Mouse (Mus musculus): ENCODE measurements at regions not wholly inside any gene's neighbourhood (a gene's known extent, or its start where the extent isn't known, plus 50 kb on each side); places are given as distances from the start of the nearest gene placed in this dataset.

GRCm38 (mm10) chr9:47129101-47129500 lies 130.6 kb downstream of the Gm4791 start:
- in situ Hi-C loops (cut with MboI, MseI), result no loop called here

- in situ Hi-C loops (cut with MboI, MseI), result no loop called here
Measured at GRCm38 (mm10) chr9:47133454-47133853, 134.9 kb downstream of the Gm4791 start.

- in situ Hi-C loops (cut with MboI, MseI), result no loop called here
Measured at GRCm38 (mm10) chr9:47133873-47134272, 135.3 kb downstream of the Gm4791 start.

GRCm38 (mm10) chr9:47134479-47134878 lies 135.9 kb downstream of the Gm4791 start:
- in situ Hi-C loops (cut with MboI, MseI), result no loop called here

DNA sequence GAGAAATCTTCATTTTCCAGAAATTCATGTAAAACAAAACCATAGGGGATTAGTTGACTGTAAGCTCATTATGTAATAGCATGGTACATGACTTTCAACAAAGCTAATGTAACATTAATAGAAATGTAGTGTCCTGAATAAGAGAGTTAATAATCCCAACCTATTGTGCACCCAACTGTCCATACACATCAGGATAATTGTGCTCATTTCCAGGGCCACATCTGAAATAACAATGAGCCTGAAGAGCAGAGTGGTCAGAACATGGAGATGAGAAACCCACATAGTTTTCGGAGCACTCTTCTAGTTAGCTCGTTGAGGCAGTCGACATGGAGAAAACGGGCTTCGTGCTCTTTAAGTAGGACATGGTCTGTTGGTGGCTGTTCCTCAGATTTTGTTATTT lies 138.1 kb downstream of the Gm4791 start:
- in situ Hi-C loops (cut with MboI, MseI), result no loop called here

DNA sequence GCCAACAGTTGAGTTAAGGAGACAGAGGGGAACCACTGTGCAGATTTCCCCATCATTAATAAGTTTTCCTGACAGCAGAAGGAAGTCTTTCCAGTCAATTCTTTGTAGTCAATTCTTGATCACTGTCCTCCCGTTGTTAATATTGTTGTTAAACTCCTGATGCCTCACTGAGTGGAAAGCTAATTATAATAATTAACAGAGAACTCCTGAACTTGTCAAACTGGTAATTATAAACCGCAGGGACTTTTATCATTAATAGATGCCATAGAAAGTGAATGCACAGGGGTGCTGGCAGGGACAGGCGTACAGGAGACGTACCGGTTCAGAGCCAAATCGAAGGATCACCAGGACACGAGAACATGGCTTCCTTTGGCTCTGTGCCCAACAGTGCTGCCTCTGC lies 154.9 kb downstream of the Gm4791 start:
- in situ Hi-C loops (cut with MboI, MseI), result no loop called here

- in situ Hi-C loops (cut with MboI, MseI), result no loop called here
Measured at GRCm38 (mm10) chr9:47165480-47166131, 167.1 kb downstream of the Gm4791 start.

DNA sequence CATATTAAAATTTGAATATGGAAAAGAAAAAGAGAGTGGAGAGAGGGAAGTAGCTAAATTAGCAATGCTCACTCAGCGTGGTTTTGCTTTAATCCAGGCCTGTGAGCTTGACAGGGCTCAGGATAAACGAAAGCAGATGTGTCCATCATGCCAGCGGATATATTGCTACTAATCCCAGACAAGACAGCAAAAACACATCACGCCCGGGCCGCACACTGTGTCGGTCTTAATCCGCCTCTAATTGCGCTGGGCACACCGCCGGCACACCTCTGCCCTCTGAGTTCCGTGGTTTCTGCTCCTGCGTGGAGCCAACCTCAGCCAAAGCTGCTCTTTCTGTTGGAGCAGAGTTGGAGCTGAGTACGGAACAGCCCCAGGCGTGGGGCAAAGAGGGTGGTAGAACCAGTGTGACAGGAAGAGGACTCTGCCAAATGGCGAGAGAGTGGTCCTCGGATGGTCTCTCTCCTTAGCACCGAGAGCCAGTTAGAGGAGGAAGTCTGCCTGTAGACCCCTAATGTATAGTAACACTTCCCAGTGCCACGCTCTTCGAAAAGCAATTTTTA lies 169.2 kb downstream of the Gm4791 start:
- in situ Hi-C loops (cut with MboI, MseI), result no loop called here

DNA sequence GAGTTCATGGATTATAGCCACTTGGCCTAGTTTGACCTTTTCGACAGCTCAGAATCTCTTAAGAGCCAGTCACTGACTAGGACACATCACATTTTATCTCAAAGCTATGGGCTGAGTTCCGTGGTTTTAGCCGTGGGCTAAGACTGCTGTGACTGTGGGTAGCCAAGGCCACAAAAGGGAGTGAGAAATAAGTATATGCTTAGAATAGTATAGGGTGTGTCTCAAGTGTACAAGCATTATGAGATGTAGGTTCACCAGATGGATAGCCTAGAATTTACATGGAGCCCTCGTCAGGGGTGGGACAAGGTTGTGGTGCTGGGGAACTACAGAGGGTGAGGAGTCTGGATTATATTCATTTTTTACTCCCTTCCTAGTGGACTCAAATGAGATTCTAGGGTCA lies 177.5 kb downstream of the Gm4791 start:
- in situ Hi-C loops (cut with MboI, MseI), result no loop called here

DNA sequence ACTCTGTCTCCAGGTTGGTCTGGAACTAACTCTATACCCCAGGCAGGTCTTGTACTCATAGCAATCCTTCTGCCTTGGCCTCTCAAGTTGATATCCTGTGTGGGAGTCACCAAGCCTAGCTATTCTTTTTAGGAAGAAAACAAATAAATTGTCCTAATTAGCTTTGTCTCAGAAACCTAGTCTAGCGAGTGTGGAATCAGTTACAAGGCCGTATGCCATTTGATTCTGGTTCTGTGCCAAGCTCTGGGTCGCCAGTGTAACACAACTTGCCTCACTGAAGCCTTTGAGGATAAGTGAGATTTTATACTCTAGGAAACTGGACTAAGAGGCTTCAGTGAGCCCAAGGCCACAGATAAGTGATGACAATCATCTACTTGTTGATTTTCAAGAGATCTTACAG lies 219.6 kb downstream of the Gm4791 start:
- in situ Hi-C loops (cut with MboI, MseI), result no loop called here

DNA sequence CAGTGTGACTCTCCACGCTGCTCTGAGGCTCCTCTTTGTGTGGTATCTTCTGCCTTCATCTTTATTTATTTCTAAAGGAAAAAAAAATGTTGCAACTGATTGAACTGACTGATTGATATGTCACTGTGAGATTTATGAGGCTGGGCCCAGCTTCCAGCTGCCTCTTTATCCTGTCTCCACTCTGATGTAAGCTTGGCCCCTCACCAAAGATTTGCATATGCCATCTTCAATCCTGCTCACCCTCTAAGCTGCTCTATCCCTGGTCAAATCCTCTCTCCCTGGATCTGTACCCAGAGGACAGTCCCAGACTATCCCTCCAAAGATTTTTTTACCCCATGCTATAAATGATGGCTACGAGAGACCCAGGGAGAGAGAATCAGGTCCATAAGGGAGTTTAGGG lies 225.0 kb downstream of the Gm4791 start:
- in situ Hi-C loops (cut with MboI, MseI), result no loop called here

DNA sequence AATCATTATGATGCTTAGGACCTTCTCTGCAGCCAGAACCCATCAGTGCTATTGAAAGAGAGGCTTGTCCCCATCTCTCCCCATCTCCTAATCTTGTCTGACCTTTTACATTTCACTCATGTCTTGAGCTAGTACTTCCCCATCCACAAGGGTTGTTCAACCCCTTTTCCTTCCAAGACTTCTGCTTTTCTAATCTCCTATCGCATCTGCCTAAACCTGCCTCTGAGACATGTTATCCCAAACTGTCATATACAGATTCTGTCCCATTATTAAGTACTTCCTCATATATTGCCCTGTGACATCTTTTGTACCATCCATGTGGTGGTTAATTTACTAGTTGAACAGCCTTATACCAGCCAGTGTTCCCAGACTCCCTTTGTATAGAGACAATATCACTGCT lies 225.7 kb downstream of the Gm4791 start:
- in situ Hi-C loops (cut with MboI, MseI), result no loop called here

GRCm38 (mm10) chr9:47226476-47227271 lies 228.1 kb downstream of the Gm4791 start:
- in situ Hi-C loops (cut with MboI, MseI), result no loop called here

GRCm38 (mm10) chr9:47227298-47227697 lies 228.8 kb downstream of the Gm4791 start:
- in situ Hi-C loops (cut with MboI, MseI), result no loop called here

- in situ Hi-C loops (cut with MboI, MseI), result no loop called here
Measured at GRCm38 (mm10) chr9:47228736-47229135, 230.2 kb downstream of the Gm4791 start.

DNA sequence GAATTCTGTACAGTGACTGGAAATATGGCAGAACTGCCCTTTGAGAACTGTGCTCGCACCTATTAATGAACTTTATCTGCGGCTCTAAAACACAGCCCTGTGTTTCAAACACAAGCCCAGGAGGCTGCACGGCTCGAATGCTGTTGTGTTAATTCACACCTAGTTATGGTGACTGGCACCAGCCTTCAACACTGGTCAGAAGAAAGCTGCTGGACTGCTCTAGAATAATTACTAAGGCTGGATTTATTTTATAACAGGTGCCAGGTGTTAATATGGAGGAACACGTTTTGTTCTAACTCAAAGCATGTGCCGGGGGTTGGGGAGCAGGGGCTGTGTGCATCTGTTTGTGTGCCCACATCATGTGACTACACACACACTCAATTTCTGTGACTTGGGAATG lies 230.8 kb downstream of the Gm4791 start:
- in situ Hi-C loops (cut with MboI, MseI), result no loop called here

- in situ Hi-C loops (cut with MboI, MseI), result no loop called here
Measured at GRCm38 (mm10) chr9:47240950-47241349, 242.4 kb downstream of the Gm4791 start.

- in situ Hi-C loops (cut with MboI, MseI), result no loop called here
Measured at GRCm38 (mm10) chr9:47242051-47242450, 243.5 kb downstream of the Gm4791 start.

DNA sequence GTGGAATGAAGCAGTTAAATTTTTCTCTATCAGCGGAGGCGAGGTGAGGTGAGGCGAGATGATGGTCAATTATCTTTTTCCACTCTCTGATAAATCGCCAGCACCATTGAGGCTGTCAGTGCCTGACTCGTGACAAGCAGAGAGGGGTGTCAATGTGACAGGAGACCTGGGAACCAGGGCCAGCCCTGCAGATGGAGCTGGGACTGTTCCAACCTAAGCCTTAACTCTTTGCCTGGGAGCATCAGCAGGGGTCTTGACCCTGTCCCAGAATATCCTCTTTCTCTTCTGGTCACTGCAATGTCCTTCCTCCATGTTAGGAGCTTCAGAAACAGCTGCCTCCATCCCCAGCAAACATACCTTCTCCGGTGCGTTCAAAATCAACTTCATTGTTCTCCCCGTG lies 244.0 kb downstream of the Gm4791 start:
- in situ Hi-C loops (cut with MboI, MseI), result no loop called here

GRCm38 (mm10) chr9:47249029-47249428 lies 250.5 kb downstream of the Gm4791 start:
- in situ Hi-C loops (cut with MboI, MseI), result no loop called here

- in situ Hi-C loops (cut with MboI, MseI), result no loop called here
Measured at GRCm38 (mm10) chr9:47251160-47251559, 252.6 kb downstream of the Gm4791 start.

- in situ Hi-C loops (cut with MboI, MseI), result no loop called here
Measured at GRCm38 (mm10) chr9:47253836-47254657, 255.5 kb downstream of the Gm4791 start.
